Mouse (Mus musculus) heart, embryonic 10.5 days (tissue): Measurements from ENCODE around the gene Actr3. TPM values are rescaled to one million over a fixed set of nuclear protein-coding genes. Genes with fewer than 3 reads are reported as not detected.

ENCODE experiments used
- polyA plus RNA-seq: library from polyadenylated mRNA; unstranded; fragments of >200 nt; fragmentation: Nextera tagmentation; extraction: Ambion mirVana; gene quantifications from 2 replicates; pipeline ENCODE4 v1.2.1, GENCODE M21; 2016

Actr3 gene
- polyA plus RNA-seq, 1 experiment from 2014 or later: 283 TPM

Other genes starting within 250 kb of the Actr3 start
- 36.1 and 37.0 TPM in 2 replicates for gene Slc35f5, start 124.9 kb upstream of the Actr3 start, polyA plus RNA-seq
- 3.1 and 4.5 TPM in 2 replicates for gene Gpr39, start 241.3 kb upstream of the Actr3 start, polyA plus RNA-seq